Mouse (Mus musculus) heart, embryonic 16.5 days (tissue): ENCODE data around the gene Zmiz1. TPM values are rescaled to one million over a fixed set of nuclear protein-coding genes. Genes with fewer than 3 reads are reported as not detected.
A peak's percentile ranks its signal among the peaks of the same experiment; 100 is the strongest.

Source experiments
- ATAC-seq: fragments of 200-750 bp; cut with Nextera tagmentation; replicated peaks from 2 replicates; pipeline ENCODE4 v1.8.0; 2017; ENCODE audit warnings: moderate number of reproducible peaks; ENCODE audit not compliant: insufficient read depth, low FRiP score; ENCODE audit errors: extremely low read depth
- H3K27ac ChIP-seq: fragments of 300-500 bp; sonication (generic); 2 replicates; pipeline ENCODE4 v1.5.1; 2014; ENCODE audit warnings: mild to moderate bottlenecking, low read length, control low read depth, moderate library complexity
- H3K27me3 ChIP-seq: fragments of 300-500 bp; sonication (generic); 2 replicates; pipeline ENCODE4 v1.6.1; 2014; ENCODE audit warnings: low read length, mixed read lengths; ENCODE audit not compliant: control insufficient read depth, insufficient read depth
- H3K36me3 ChIP-seq: fragments of 300-500 bp; sonication (generic); 2 replicates; pipeline ENCODE4 v1.6.1; 2014; ENCODE audit not compliant: control insufficient read depth, insufficient read depth
- H3K4me1 ChIP-seq: fragments of 300-500 bp; sonication (generic); 2 replicates; pipeline ENCODE4 v1.6.1; 2014; ENCODE audit warnings: low read length, mixed read lengths; ENCODE audit not compliant: control insufficient read depth, insufficient read depth
- H3K4me2 ChIP-seq: fragments of 300-500 bp; sonication (generic); 2 replicates; pipeline ENCODE4 v1.6.1; 2014; ENCODE audit warnings: low read depth, mild to moderate bottlenecking, control low read depth, low read length
- H3K4me3 ChIP-seq: fragments of 300-500 bp; sonication (generic); 2 replicates; pipeline ENCODE4 v1.5.1; 2014; ENCODE audit warnings: mild to moderate bottlenecking, control low read depth, low read length
- H3K9ac ChIP-seq: fragments of 300-500 bp; sonication (generic); 2 replicates; pipeline ENCODE4 v1.6.1; 2014; ENCODE audit warnings: low read length, control low read depth
- H3K9me3 ChIP-seq: fragments of 300-500 bp; sonication (generic); replicated peaks from 2 replicates; pipeline ENCODE4 v1.6.1; 2016; ENCODE audit warnings: low read length; ENCODE audit not compliant: control insufficient read depth
- WGBS: fragments of 180-500 bp; shearing (Covaris S2); extraction: QIAGEN DNeasy Blood & Tissue Kit; methylation state at CpG from one replicate; pipeline ENCODE4 v1.1.7; 2014; 5-methylcytosine and 5-hydroxymethylcytosine counted together
- polyA plus RNA-seq: library from polyadenylated mRNA; unstranded; fragments of >200 nt; fragmentation: Nextera tagmentation; extraction: Ambion mirVana; gene quantifications from 2 replicates; pipeline ENCODE4 v1.2.1, GENCODE M21; 2015

The Zmiz1 gene
- polyA plus RNA-seq, 1 experiment from 2014 or later = 20.6 TPM

- 74% methylated on average over 3 of the region's 3 CpGs for WGBS
- no peaks in the 10 kb centered on the region for H3K9me3 ChIP-seq
- no peak overlapping the region for H3K4me3 ChIP-seq
- ATAC-seq = no peak
- H3K36me3 ChIP-seq = no peaks in the 10 kb centered on the region
- H3K4me1 ChIP-seq = peaks cover 100% of the 10 kb centered on the region
- H3K4me2 ChIP-seq = no peak overlapping the region
- no peaks in the 10 kb centered on the region for H3K27me3 ChIP-seq
- peak overlapping the region; percentile 82 for H3K27ac ChIP-seq
- H3K9ac ChIP-seq = peak overlapping the region; percentile 53
Measured at GRCm38 (mm10) chr14:25476453-25476852, 17.5 kb downstream of the Zmiz1 start.

DNA sequence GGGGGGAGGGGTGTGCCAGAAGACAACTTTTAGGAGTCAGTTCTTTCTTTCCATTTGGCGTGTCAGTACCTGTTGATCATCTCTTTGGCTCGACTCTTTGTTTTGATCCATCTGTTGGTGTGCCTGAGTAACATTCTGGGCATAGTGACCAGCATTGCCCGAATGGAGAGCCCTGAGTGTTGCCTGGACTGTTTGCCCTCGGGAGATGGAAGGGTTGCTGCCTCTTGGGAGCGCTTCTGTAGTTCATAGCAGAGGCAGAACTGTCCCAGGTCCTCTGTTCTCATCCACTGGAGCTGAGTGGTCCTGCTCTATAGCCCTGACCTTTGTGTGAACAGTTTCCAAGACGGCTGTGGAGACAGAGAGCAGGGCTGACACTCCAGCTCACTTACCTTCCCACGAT, 18.3 kb downstream of the Zmiz1 start:
- Histone ChIP-seq H3K27ac (peak overlapping the region; percentile 14; the same call in 1 of the 2 replicates), H3K4me1 (peaks cover 100% of the 10 kb centered on the region), H3K36me3 (no peaks in the 10 kb centered on the region), H3K9me3 (no peaks in the 10 kb centered on the region), H3K27me3 (no peaks in the 10 kb centered on the region), H3K4me3 (no peak overlapping the region), H3K9ac (no peak overlapping the region), H3K4me2 (no peak overlapping the region)
- ATAC-seq = no peak
- WGBS = 62% methylated on average over 7 of the region's 7 CpGs

DNA sequence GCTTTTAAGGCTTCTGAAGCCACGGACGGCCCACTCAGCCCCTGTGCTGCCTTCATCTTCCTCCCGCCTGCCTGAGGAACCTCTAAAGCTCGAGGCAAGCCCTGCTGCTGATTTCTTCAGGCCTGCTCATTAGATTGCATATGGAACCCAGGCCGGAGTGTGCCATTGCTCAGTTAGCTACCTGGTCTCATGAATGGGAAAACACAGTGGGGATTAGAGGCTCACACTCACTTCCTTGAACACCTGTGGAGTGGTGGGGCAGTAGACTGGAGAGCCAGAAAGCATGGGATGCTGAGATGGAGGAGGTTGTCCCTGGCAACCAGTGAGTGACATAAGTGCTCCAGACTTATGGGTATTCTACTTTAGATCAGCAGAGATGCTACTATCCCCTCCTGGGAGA, 19.3 kb downstream of the Zmiz1 start:
- Histone ChIP-seq H3K9me3 (no peaks in the 10 kb centered on the region), H3K4me3 (no peak overlapping the region), H3K4me1 (peaks cover 97% of the 10 kb centered on the region), H3K36me3 (no peaks in the 10 kb centered on the region), H3K9ac (0 out of 2 replicates have a peak overlapping the region, but pooled peaks have one; percentile 20), H3K27ac (peak overlapping the region; percentile 88; the same call in 1 of the 2 replicates), H3K27me3 (no peaks in the 10 kb centered on the region), H3K4me2 (no peak overlapping the region)
- no peak for ATAC-seq
- WGBS = 77% methylated on average over 5 of the region's 5 CpGs

GRCm38 (mm10) chr14:25478755-25479154, 19.8 kb downstream of the Zmiz1 start:
- 46% methylated on average over 9 of the region's 9 CpGs for WGBS
- 0 out of 2 replicates have a peak overlapping the region, but pooled peaks have one; percentile 20 for H3K9ac ChIP-seq
- H3K9me3 ChIP-seq = no peaks in the 10 kb centered on the region
- H3K4me2 ChIP-seq = no peak overlapping the region
- no peaks in the 10 kb centered on the region for H3K27me3 ChIP-seq
- H3K36me3 ChIP-seq = no peaks in the 10 kb centered on the region
- peaks cover 97% of the 10 kb centered on the region for H3K4me1 ChIP-seq
- no peak for ATAC-seq
- H3K27ac ChIP-seq = peak overlapping the region; percentile 88
- no peak overlapping the region for H3K4me3 ChIP-seq

GRCm38 (mm10) chr14:25479841-25480252, 20.9 kb downstream of the Zmiz1 start:
- Histone ChIP-seq H3K9ac (peak overlapping the region; percentile 62; the same call in 1 of the 2 replicates), H3K27ac (peak overlapping the region; percentile 88), H3K27me3 (no peaks in the 10 kb centered on the region), H3K4me3 (no peak overlapping the region), H3K9me3 (no peaks in the 10 kb centered on the region), H3K4me1 (peaks cover 97% of the 10 kb centered on the region), H3K4me2 (no peak overlapping the region), H3K36me3 (no peaks in the 10 kb centered on the region)
- ATAC-seq = peak; percentile 42; the same call in 1 of the 2 replicates
- WGBS = 23% methylated on average over 3 of the region's 3 CpGs

DNA sequence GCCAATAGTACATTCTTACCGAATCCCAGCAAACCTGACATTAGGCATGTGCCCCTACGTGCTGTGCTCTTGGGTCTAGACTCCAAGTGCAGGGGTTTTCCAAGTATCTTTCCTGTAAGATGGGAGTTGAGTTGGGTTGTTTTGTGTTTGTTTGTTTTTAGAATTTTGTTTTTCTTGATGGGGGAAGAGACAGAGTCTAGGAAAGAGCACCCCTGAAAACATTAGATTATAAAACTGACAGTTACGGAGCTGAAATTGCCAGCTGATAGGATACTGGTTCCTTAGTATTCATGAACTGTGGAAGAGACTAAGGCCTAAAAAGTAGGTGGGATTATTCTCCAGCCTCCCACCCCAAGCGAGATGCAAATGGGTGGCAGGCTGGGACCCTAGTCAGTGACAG, 21.5 kb downstream of the Zmiz1 start:
- Histone ChIP-seq H3K36me3 (no peaks in the 10 kb centered on the region), H3K4me1 (peaks cover 95% of the 10 kb centered on the region), H3K27me3 (no peaks in the 10 kb centered on the region), H3K27ac (peak overlapping the region; percentile 88), H3K9ac (peak overlapping the region; percentile 62; the same call in 1 of the 2 replicates), H3K4me2 (no peak overlapping the region), H3K9me3 (no peaks in the 10 kb centered on the region), H3K4me3 (no peak overlapping the region)
- WGBS = 72% methylated on average over 4 of the region's 4 CpGs
- ATAC-seq = no peak

- H3K4me3 ChIP-seq = peak overlapping the region; percentile 11; the same call in 1 of the 2 replicates
- H3K9me3 ChIP-seq = no peaks in the 10 kb centered on the region
- peak overlapping the region; percentile 88 for H3K27ac ChIP-seq
- no peaks in the 10 kb centered on the region for H3K36me3 ChIP-seq
- H3K27me3 ChIP-seq = no peaks in the 10 kb centered on the region
- 30% methylated on average over 20 of the region's 20 CpGs for WGBS
- peak overlapping the region; percentile 62 for H3K9ac ChIP-seq
- peak overlapping the region; percentile 38 for H3K4me2 ChIP-seq
- peak; percentile 28 for ATAC-seq
- H3K4me1 ChIP-seq = peaks cover 93% of the 10 kb centered on the region
Measured at GRCm38 (mm10) chr14:25480916-25481666, 22.1 kb downstream of the Zmiz1 start.

DNA sequence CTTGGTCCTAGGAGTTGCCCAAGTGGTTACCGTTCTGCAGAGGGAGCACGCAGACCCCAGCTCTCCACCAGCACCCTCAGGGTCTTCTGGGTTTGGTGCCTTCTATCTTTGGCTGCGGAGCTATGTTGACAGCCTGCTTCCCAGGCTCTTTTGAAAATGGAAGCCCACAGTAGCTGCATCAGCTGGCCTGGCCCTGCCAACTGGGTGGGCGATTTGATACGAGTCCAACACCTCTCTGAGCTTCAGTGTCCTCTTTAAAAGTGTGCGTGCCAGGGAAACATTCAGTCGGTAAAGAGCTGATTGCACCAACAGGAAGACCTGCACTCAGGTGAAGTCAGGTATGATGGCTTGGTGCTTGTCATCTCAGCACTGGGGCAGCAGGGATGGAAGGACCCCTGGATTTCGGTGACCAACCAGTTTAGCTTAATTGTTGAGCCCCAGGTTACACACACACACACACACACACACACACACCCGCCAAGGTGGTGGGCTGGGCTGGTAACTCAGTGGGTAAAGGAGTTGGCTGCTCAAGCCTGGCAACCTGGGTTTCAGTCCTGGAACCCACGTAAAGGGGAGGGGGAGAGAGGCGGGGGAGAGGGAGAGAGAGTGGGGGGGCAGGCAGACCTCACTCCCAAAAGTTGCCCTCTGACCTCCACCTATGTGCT, 22.8 kb downstream of the Zmiz1 start:
- H3K27ac ChIP-seq = peak overlapping the region; percentile 88
- no peaks in the 10 kb centered on the region for H3K36me3 ChIP-seq
- H3K4me2 ChIP-seq = peak overlapping the region; percentile 38
- 64% methylated on average over 11 of the region's 11 CpGs for WGBS
- no peaks in the 10 kb centered on the region for H3K27me3 ChIP-seq
- H3K9ac ChIP-seq = peak overlapping the region; percentile 62
- no peaks in the 10 kb centered on the region for H3K9me3 ChIP-seq
- peak overlapping the region; percentile 11; the same call in 1 of the 2 replicates for H3K4me3 ChIP-seq
- peaks cover 93% of the 10 kb centered on the region for H3K4me1 ChIP-seq
- no peak for ATAC-seq

- no peak overlapping the region for H3K9ac ChIP-seq
- no peak overlapping the region for H3K4me3 ChIP-seq
- peaks cover 93% of the 10 kb centered on the region for H3K4me1 ChIP-seq
- H3K36me3 ChIP-seq = no peaks in the 10 kb centered on the region
- no peak overlapping the region for H3K4me2 ChIP-seq
- WGBS = 79% methylated on average over 5 of the region's 5 CpGs
- H3K9me3 ChIP-seq = no peaks in the 10 kb centered on the region
- H3K27me3 ChIP-seq = no peaks in the 10 kb centered on the region
- no peak for ATAC-seq
- H3K27ac ChIP-seq = peak overlapping the region; percentile 88
Measured at GRCm38 (mm10) chr14:25482404-25482803, 23.4 kb downstream of the Zmiz1 start.
